Mouse (Mus musculus) lung, embryonic 14.5 days (tissue): ENCODE measurements around the gene Fzd4. TPM values are rescaled to one million over a fixed set of nuclear protein-coding genes. Genes with fewer than 3 reads are reported as not detected.
A peak's percentile ranks its signal among the peaks of the same experiment; 100 is the strongest.

Experiments used
- ATAC-seq: fragments of 200-750 bp; cut with Nextera tagmentation; 2 replicates; pipeline ENCODE4 v1.8.0; 2017; ENCODE audit warnings: mild to moderate bottlenecking, moderate TSS enrichment, moderate library complexity; ENCODE audit not compliant: insufficient read depth
- DNase-seq: peaks from one replicate; pipeline ENCODE4 v3.0.0-alpha.2; 2015
- H3K27ac ChIP-seq: fragments of 300-500 bp; sonication (generic); 2 replicates; pipeline ENCODE4 v1.5.1; 2014; ENCODE audit warnings: low read depth, mild to moderate bottlenecking, moderate library complexity
- H3K27me3 ChIP-seq: fragments of 300-500 bp; sonication (generic); 2 replicates; pipeline ENCODE4 v1.6.1; 2014; ENCODE audit warnings: low read length, control low read depth; ENCODE audit not compliant: insufficient read depth
- H3K36me3 ChIP-seq: fragments of 300-500 bp; sonication (generic); 2 replicates; pipeline ENCODE4 v1.6.1; 2014; ENCODE audit warnings: control low read depth; ENCODE audit not compliant: insufficient read depth
- H3K4me1 ChIP-seq: fragments of 300-500 bp; sonication (generic); 2 replicates; pipeline ENCODE4 v1.6.1; 2014; ENCODE audit warnings: antibody characterized with exemption, control low read depth; ENCODE audit not compliant: insufficient read depth
- H3K4me2 ChIP-seq: fragments of 300-500 bp; sonication (generic); 2 replicates; pipeline ENCODE4 v1.6.1; 2014; ENCODE audit warnings: mild to moderate bottlenecking
- H3K4me3 ChIP-seq: fragments of 300-500 bp; sonication (generic); 2 replicates; pipeline ENCODE4 v1.5.1; 2014; ENCODE audit warnings: low read depth, low read length
- H3K9ac ChIP-seq: fragments of 300-500 bp; sonication (generic); 2 replicates; pipeline ENCODE4 v1.6.1; 2014
- H3K9me3 ChIP-seq: fragments of 300-500 bp; sonication (generic); 2 replicates; pipeline ENCODE4 v1.6.1; 2016; ENCODE audit warnings: low read depth, low read length, control low read depth
- CTCF ChIP-seq: IDR thresholded peaks from 2 replicates; pipeline ENCODE4 v1.5.1; 2016; ENCODE audit warnings: antibody characterized with exemption, low read depth
- WGBS: fragments of 180-500 bp; shearing (Covaris S2); extraction: QIAGEN DNeasy Blood & Tissue Kit; methylation state at CpG from one replicate; pipeline ENCODE4 v1.1.7; 2014; 5-methylcytosine and 5-hydroxymethylcytosine counted together
- polyA plus RNA-seq: library from polyadenylated mRNA; unstranded; fragments of >200 nt; fragmentation: Nextera tagmentation; extraction: Ambion mirVana; gene quantifications from 2 replicates; pipeline ENCODE4 v1.2.1, GENCODE M21; 2014

Gene Fzd4
- polyA plus RNA-seq, 1 experiment from 2014 or later: 17.1 TPM

- TF ChIP-seq CTCF: no peak
- no peaks in the 10 kb centered on the region for H3K36me3 ChIP-seq
- ATAC-seq (no peak), DNase-seq (no peak)
- H3K4me1 ChIP-seq: peaks cover 12% of the 10 kb centered on the region; the same call in 1 of the 2 replicates
- H3K9me3 ChIP-seq: no peaks in the 10 kb centered on the region
- no peak overlapping the region for H3K9ac ChIP-seq
- no peak overlapping the region for H3K27ac ChIP-seq
- no peak overlapping the region for H3K4me3 ChIP-seq
- WGBS: 86% methylated on average over 1 of the region's 1 CpGs
- H3K27me3 ChIP-seq: no peaks in the 10 kb centered on the region
- H3K4me2 ChIP-seq: no peak overlapping the region
Observed at GRCm38 (mm10) chr7:89370086-89370485, 34.1 kb upstream of the Fzd4 start.

- WGBS: 9% methylated on average over 1 of the region's 1 CpGs
- Histone ChIP-seq H3K27ac (no peak overlapping the region), H3K36me3 (no peaks in the 10 kb centered on the region), H3K4me2 (no peak overlapping the region), H3K4me1 (peaks cover 12% of the 10 kb centered on the region; the same call in 1 of the 2 replicates), H3K27me3 (no peaks in the 10 kb centered on the region), H3K9ac (no peak overlapping the region), H3K9me3 (no peaks in the 10 kb centered on the region), H3K4me3 (no peak overlapping the region)
- peak; percentile 80 for DNase-seq
- TF ChIP-seq CTCF: peak; percentile 65
- peak; percentile 35; the same call in 1 of the 2 replicates for ATAC-seq
Observed at GRCm38 (mm10) chr7:89370917-89371316, 33.2 kb upstream of the Fzd4 start.

- peak; percentile 38; the same call in 1 of the 2 replicates for ATAC-seq
- DNase-seq: no peak
- Histone ChIP-seq H3K27me3 (no peaks in the 10 kb centered on the region), H3K36me3 (no peaks in the 10 kb centered on the region), H3K9me3 (no peaks in the 10 kb centered on the region), H3K9ac (no peak overlapping the region), H3K27ac (no peak overlapping the region), H3K4me2 (no peak overlapping the region), H3K4me3 (no peak overlapping the region), H3K4me1 (peaks cover 12% of the 10 kb centered on the region; the same call in 1 of the 2 replicates)
- WGBS: 42% methylated on average over 6 of the region's 6 CpGs
- TF ChIP-seq CTCF: no peak
Observed at GRCm38 (mm10) chr7:89371623-89372295, 32.4 kb upstream of the Fzd4 start.

- DNase-seq (peak; percentile 30), ATAC-seq (no peak)
- whole genome bisulfite sequencing: 38% methylated on average over 7 of the region's 7 CpGs
- Histone ChIP-seq H3K4me1 (no peaks in the 10 kb centered on the region; the same call in 1 of the 2 replicates), H3K4me3 (no peak overlapping the region), H3K9ac (no peak overlapping the region), H3K27ac (peak overlapping the region; percentile 5; the same call in 1 of the 2 replicates), H3K36me3 (no peaks in the 10 kb centered on the region), H3K4me2 (no peak overlapping the region), H3K27me3 (no peaks in the 10 kb centered on the region), H3K9me3 (no peaks in the 10 kb centered on the region)
- no peak for TF ChIP-seq CTCF
Observed at GRCm38 (mm10) chr7:89380935-89381705, 23.0 kb upstream of the Fzd4 start.

- no peaks in the 10 kb centered on the region for H3K36me3 ChIP-seq
- no peak overlapping the region for H3K4me3 ChIP-seq
- no peak overlapping the region for H3K4me2 ChIP-seq
- no peak for TF ChIP-seq CTCF
- H3K9ac ChIP-seq: no peak overlapping the region
- DNase-seq (no peak), ATAC-seq (no peak)
- H3K27me3 ChIP-seq: no peaks in the 10 kb centered on the region
- WGBS: 90% methylated on average over 3 of the region's 3 CpGs
- no peaks in the 10 kb centered on the region; the same call in 1 of the 2 replicates for H3K4me1 ChIP-seq
- H3K9me3 ChIP-seq: no peaks in the 10 kb centered on the region
- H3K27ac ChIP-seq: no peak overlapping the region
Observed at GRCm38 (mm10) chr7:89382892-89383291, 21.3 kb upstream of the Fzd4 start.

GRCm38 (mm10) chr7:89388981-89389380, 15.2 kb upstream of the Fzd4 start:
- H3K36me3 ChIP-seq: no peaks in the 10 kb centered on the region
- H3K4me2 ChIP-seq: no peak overlapping the region
- H3K4me1 ChIP-seq: peaks cover 5% of the 10 kb centered on the region
- H3K27ac ChIP-seq: no peak overlapping the region
- DNase-seq: no peak
- no peak overlapping the region for H3K9ac ChIP-seq
- H3K9me3 ChIP-seq: no peaks in the 10 kb centered on the region
- no peak overlapping the region for H3K4me3 ChIP-seq
- 54% methylated on average over 3 of the region's 3 CpGs for WGBS
- ATAC-seq: no peak
- no peak for TF ChIP-seq CTCF
- no peaks in the 10 kb centered on the region for H3K27me3 ChIP-seq

- 68% methylated on average over 2 of the region's 2 CpGs for WGBS
Observed at GRCm38 (mm10) chr7:89390660-89391059, 13.5 kb upstream of the Fzd4 start.

More at GRCm38 (mm10) chr7:89390660-89391059, 13.5 kb upstream of the Fzd4 start:
- TF ChIP-seq CTCF: no peak
- no peak for DNase-seq
- Histone ChIP-seq H3K4me1 (peaks cover 5% of the 10 kb centered on the region), H3K9ac (no peak overlapping the region), H3K4me2 (no peak overlapping the region), H3K27ac (no peak overlapping the region), H3K36me3 (no peaks in the 10 kb centered on the region), H3K9me3 (no peaks in the 10 kb centered on the region), H3K27me3 (no peaks in the 10 kb centered on the region), H3K4me3 (no peak overlapping the region)
- no peak for ATAC-seq
